Mouse (Mus musculus) liver, postnatal 0 days (tissue): ENCODE measurements around the gene Cobll1.

Experiments
- CTCF ChIP-seq: sonication (generic); IDR thresholded peaks from 2 replicates; pipeline ENCODE4 v1.5.1; 2016; ENCODE audit warnings: antibody characterized with exemption, low read depth
- EP300 ChIP-seq: IDR thresholded peaks from 2 replicates; pipeline ENCODE4 v1.6.1; 2016; ENCODE audit warnings: antibody characterized with exemption, low read depth, mild to moderate bottlenecking

DNA sequence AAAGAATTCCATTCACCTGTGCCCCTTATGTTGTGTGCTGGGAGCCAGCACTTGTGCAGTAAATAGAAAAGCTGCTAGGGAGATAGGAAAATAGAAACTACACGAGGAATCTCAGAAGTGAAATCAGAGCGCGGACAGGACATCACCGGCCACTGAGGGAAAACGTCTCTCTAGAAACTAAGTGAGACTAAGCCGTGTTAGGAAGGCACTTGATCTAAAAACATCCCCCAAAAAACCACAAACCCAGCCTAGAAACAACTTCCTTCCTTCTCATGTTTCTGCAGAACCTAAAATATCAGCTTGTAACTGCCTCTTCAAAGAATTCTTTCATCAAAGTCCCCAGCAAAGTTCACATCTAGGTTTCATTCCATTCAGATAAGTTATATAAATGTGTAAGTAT is 50.6 kb downstream of the Cobll1 start:
- TF ChIP-seq CTCF (no peak), EP300 (no peak)
